ENCODE assay signal across 17 mouse cellular contexts in the genomic region with DNA sequence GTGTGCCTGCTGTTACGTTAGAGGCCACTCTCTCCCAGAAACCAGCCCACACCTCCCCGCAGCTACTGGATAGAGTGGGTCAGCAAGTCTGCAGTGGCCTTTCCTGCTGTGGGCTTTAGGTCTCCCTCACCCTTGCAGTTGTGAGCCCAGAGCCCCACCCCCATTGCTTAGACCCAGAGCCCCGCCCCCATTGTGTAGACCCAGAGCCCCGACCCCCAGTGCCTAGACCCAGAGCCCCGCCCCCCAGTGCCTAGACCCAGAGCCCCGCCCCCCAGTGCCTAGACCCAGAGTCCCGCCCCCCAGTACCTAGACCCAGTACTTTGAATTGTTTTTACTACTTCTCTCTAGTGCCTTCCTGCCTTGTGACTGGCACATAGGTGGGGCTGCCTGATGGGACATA.
A peak's percentile ranks its signal among the peaks of the same experiment; 100 is the strongest.
DNase-seq lines count a peak whose midpoint lies in the region; ATAC-seq lines count a peak whose summit lies in the region.
"Had no signal": no experiment of that assay in that cellular context is flagged by ENCODE, and none has a peak within 500 bp of the region (broad histone marks: within the 10 kb centered on the region; RNA-seq: fewer than 3 reads in every experiment).

No protein-coding gene starts in this region.

- WGBS in forebrain, embryonic 12.5 days = 47% methylated on average over 7 of the region's 7 CpGs
- WGBS in forebrain, embryonic 16.5 days = 57% methylated on average over 7 of the region's 7 CpGs
- WGBS in kidney, embryonic 15.5 days = 57% methylated on average over 7 of the region's 7 CpGs
- 73% methylated on average over 7 of the region's 7 CpGs for WGBS in kidney, embryonic 14.5 days

- H3K4me3 ChIP-seq in forebrain, embryonic 12.5 days (replicated peaks) = no peak overlapping the region
- H3K4me3 ChIP-seq in forebrain, embryonic 16.5 days (replicated peaks; ENCODE audit: low read length) = no peak overlapping the region
- no peak overlapping the region for H3K4me3 ChIP-seq in kidney, embryonic 15.5 days (replicated peaks)
- no peak overlapping the region for H3K4me3 ChIP-seq in kidney, embryonic 14.5 days (ENCODE audit: low read length)
- H3K4me3 ChIP-seq: hindbrain, embryonic 13.5 days; intestine, embryonic 15.5 days; limb, embryonic 15.5 days; neural tube, embryonic 13.5 days had no signal

- peaks cover 10% of the 10 kb centered on the region; the same call in 1 of the 2 replicates for H3K27me3 ChIP-seq in forebrain, embryonic 12.5 days
- no peaks in the 10 kb centered on the region for H3K27me3 ChIP-seq in forebrain, embryonic 16.5 days (replicated peaks; ENCODE audit: control insufficient read depth, insufficient read depth, low read length)
- H3K27me3 ChIP-seq in kidney, embryonic 15.5 days = no peaks in the 10 kb centered on the region
- H3K27me3 ChIP-seq in kidney, embryonic 14.5 days (ENCODE audit: control insufficient read depth, insufficient read depth, low read length) = no peaks in the 10 kb centered on the region
- H3K27me3 ChIP-seq: hindbrain, embryonic 13.5 days; intestine, embryonic 15.5 days; limb, embryonic 15.5 days; neural tube, embryonic 13.5 days had no signal

- H3K4me2 ChIP-seq in forebrain, embryonic 12.5 days = no peak overlapping the region
- H3K4me2 ChIP-seq in forebrain, embryonic 16.5 days (ENCODE audit: low read length) = no peak overlapping the region
- H3K4me2 ChIP-seq in kidney, embryonic 15.5 days = no peak overlapping the region
- no peak overlapping the region for H3K4me2 ChIP-seq in kidney, embryonic 14.5 days (replicated peaks; ENCODE audit: low read depth, low read length)
- H3K4me2 ChIP-seq: hindbrain, embryonic 13.5 days; intestine, embryonic 15.5 days; limb, embryonic 15.5 days; lung, embryonic 14.5 days; neural tube, embryonic 13.5 days had no signal

- H3K4me1 ChIP-seq in forebrain, embryonic 12.5 days = peaks cover 10% of the 10 kb centered on the region
- peaks cover 4% of the 10 kb centered on the region for H3K4me1 ChIP-seq in forebrain, embryonic 16.5 days (replicated peaks; ENCODE audit: control insufficient read depth, insufficient read depth, low read length)
- peaks cover 40% of the 10 kb centered on the region for H3K4me1 ChIP-seq in kidney, embryonic 15.5 days
- H3K4me1 ChIP-seq in kidney, embryonic 14.5 days (ENCODE audit: control insufficient read depth, insufficient read depth, low read length) = peaks cover 16% of the 10 kb centered on the region; the same call in 1 of the 2 replicates

- peak; percentile 21; the same call in 1 of the 2 replicates for ATAC-seq in forebrain, embryonic 12.5 days (ENCODE audit: low FRiP score)
- ATAC-seq in forebrain, embryonic 16.5 days = no peak
- no peak for ATAC-seq in kidney, embryonic 15.5 days (replicated peaks; ENCODE audit: low FRiP score)
- no peak for ATAC-seq in kidney, embryonic 14.5 days (ENCODE audit: low FRiP score, low TSS enrichment)
- ATAC-seq in inflammation-experienced regulatory T-cells, adult 6 months = no peak
- ATAC-seq: intestine, embryonic 15.5 days had no signal

- no peaks in the 10 kb centered on the region for H3K36me3 ChIP-seq in forebrain, embryonic 12.5 days (replicated peaks)
- H3K36me3 ChIP-seq in forebrain, embryonic 16.5 days (ENCODE audit: control insufficient read depth, insufficient read depth) = no peaks in the 10 kb centered on the region
- H3K36me3 ChIP-seq in kidney, embryonic 15.5 days = no peaks in the 10 kb centered on the region
- H3K36me3 ChIP-seq in kidney, embryonic 14.5 days (ENCODE audit: control insufficient read depth, insufficient read depth, low read length) = no peaks in the 10 kb centered on the region
- H3K36me3 ChIP-seq: hindbrain, embryonic 13.5 days; intestine, embryonic 15.5 days; limb, embryonic 15.5 days; neural tube, embryonic 13.5 days had no signal

- peak; percentile 22 for DNase-seq in lung, postnatal 36 days
- no peak for DNase-seq in lung, postnatal 14 days
- DNase-seq in R1 (ENCODE audit: low read depth, low spot score) = peak; percentile 74
- DNase-seq: adrenal gland, adult 2 months; B cell, adult 2 months; cerebellum, adult 8-10 months; lung, embryonic 14.5 days; thymus, postnatal 36 days had no signal

- no peak overlapping the region for H3K9ac ChIP-seq in forebrain, embryonic 12.5 days
- no peak overlapping the region for H3K9ac ChIP-seq in forebrain, embryonic 16.5 days (replicated peaks; ENCODE audit: low read depth, low read length)
- no peak overlapping the region for H3K9ac ChIP-seq in kidney, embryonic 15.5 days
- no peak overlapping the region for H3K9ac ChIP-seq in kidney, embryonic 14.5 days (ENCODE audit: low read depth, low read length)
- H3K9ac ChIP-seq: hindbrain, embryonic 13.5 days; intestine, embryonic 15.5 days; limb, embryonic 15.5 days; lung, embryonic 14.5 days; neural tube, embryonic 13.5 days had no signal

- H3K9me3 ChIP-seq in forebrain, embryonic 12.5 days = no peaks in the 10 kb centered on the region
- no peaks in the 10 kb centered on the region for H3K9me3 ChIP-seq in forebrain, embryonic 16.5 days (ENCODE audit: control insufficient read depth, low read length)
- no peaks in the 10 kb centered on the region for H3K9me3 ChIP-seq in kidney, embryonic 15.5 days (replicated peaks)
- no peaks in the 10 kb centered on the region for H3K9me3 ChIP-seq in kidney, embryonic 14.5 days (ENCODE audit: control insufficient read depth, low read length)
- H3K9me3 ChIP-seq: hindbrain, embryonic 13.5 days; intestine, embryonic 15.5 days; limb, embryonic 15.5 days; neural tube, embryonic 13.5 days had no signal

- H3K27ac ChIP-seq in forebrain, embryonic 12.5 days = no peak overlapping the region
- no peak overlapping the region for H3K27ac ChIP-seq in forebrain, embryonic 16.5 days (ENCODE audit: low read length)
- peak overlapping the region; percentile 58; the same call in 1 of the 2 replicates for H3K27ac ChIP-seq in kidney, embryonic 15.5 days
- no peak overlapping the region for H3K27ac ChIP-seq in kidney, embryonic 14.5 days (ENCODE audit: low read depth, low read length)
- H3K27ac ChIP-seq: hindbrain, embryonic 13.5 days; intestine, embryonic 15.5 days; limb, embryonic 15.5 days; neural tube, embryonic 13.5 days had no signal
